Mouse (Mus musculus) hematopoietic stem cell, adult 5-6 weeks (primary cell): ENCODE data around the gene Srpk2. TPM values are rescaled to one million over a fixed set of nuclear protein-coding genes. Genes with fewer than 3 reads are reported as not detected.
"Not testable (repeated sequence)": the region's sequence is repeated elsewhere in the genome, so short reads cannot be mapped to it uniquely, and the experiment has no call there.

Source experiments
- ATAC-seq, 2 experiments: fragments of 125-278 bp in 1 of 2; replicated peaks in 1 of 2; 2 replicates each; pipeline ENCODE4 v1.8.0; 2016 to 2017; ENCODE audit warnings: inconsistent platforms in 2 of 2, mild to moderate bottlenecking in 2 of 2, moderate number of reproducible peaks in 2 of 2, low read depth in 1 of 2, moderate TSS enrichment in 1 of 2; ENCODE audit not compliant: low FRiP score in 2 of 2, poor library complexity in 2 of 2, severe bottlenecking in 2 of 2, insufficient read depth in 1 of 2, low TSS enrichment in 1 of 2
- total RNA-seq: library from RNA; stranded (forward); fragments of 172-1452, 232-1000 nt; gene quantifications from 2 replicates; pipeline ENCODE4 v1.2.3, GENCODE M21; 2017

Gene Srpk2
- total RNA-seq, 1 experiment from 2014 or later, result 57.6 TPM

DNA sequence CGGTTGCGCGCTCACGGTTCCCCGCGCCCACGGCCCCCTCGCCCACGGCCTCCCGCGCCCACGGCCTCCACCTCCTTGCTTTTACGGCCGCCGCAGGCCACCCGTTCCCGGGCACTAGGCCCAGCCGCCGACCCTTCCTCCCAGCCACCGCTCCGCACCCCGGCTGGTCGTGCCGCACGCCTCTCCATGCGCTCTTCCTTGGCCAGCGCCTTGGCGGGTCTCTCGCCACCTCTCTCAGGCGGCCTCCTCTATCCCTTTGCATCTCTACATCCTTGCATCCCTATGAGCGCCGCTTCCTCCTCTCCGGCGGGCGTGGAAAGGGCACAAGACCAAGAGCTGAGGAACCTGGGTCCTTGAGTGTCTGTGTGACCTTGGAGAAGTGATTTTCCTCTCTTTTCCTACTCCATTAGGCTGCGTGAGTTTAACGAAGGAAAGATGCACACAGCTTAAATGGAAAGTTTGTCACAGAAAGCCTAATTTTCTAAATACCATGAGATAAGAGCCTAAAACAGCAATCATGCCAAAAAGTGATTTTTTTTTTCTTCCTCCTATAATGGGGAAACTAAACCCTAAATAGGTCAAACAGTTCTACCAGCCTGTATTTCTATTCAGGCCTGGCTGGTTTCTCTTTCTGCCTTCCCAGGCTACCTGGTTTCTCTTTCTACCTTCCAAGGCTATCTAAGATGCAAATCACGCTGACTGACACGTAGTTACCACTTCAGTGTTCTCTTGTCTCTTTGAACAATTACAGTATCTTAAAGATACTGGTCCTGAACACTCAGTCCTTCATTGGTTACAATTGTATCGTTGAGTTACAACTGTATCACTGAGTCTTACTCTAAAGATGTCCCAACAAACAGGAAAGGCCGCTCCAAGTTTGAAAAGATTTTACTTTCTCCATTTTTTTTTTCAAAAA is 8.0 kb downstream of the Srpk2 start:
- ATAC-seq, result peak in 1 of 2 experiments; percentile 58; a peak in 2 of 4 replicates

GRCm38 (mm10) chr5:23675499-23676155 is 8.8 kb downstream of the Srpk2 start:
- 0 out of 4 replicates have a peak, but pooled peaks of 1 of the 2 experiments have one; percentile 18 for ATAC-seq

- peak; percentile 22 to 54; a peak in 3 of 4 replicates for ATAC-seq
These were observed 9.5 kb downstream of the Srpk2 start for GRCm38 (mm10) chr5:23674829-23675498.

DNA sequence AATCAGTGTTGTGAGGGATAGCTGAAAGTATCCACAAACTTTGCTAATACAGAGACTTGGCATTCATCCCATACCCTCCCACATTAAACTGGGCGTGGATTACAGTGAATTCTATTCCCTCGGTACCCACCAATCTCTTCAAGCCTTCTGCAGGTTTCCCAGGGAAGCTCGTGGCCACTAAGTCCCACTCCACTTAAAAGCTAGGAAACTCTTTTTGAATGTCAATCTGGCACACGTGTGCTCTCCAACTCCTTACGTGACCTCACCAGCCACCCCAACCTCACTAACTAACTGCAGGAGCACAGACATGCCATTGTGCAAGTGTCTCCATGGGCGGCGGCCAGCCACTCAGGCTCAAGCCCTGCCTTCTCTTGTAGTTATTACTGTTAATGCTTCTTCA is 12.3 kb downstream of the Srpk2 start:
- no peak for ATAC-seq

GRCm38 (mm10) chr5:23670880-23671279 is 13.5 kb downstream of the Srpk2 start:
- ATAC-seq, result no peak

DNA sequence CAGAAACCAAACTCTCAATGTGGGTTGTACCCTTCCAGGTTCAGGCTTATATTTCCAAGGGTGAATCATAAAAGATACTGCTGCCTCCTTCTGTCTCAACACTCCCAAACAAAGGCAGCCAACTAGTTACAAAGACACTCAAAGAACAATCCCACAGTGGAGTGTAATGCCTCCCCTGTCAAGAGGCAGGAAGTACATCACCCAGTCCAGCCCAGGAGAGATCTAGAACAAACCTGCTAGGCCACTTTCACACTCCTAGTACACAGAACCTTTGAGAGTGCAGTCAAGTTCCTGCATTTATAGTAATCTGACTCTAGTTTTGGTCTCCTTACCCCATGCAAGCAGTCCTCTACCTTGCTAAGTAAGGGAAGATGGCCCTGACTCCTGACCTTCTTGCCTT is 18.5 kb downstream of the Srpk2 start:
- ATAC-seq, result no peak

GRCm38 (mm10) chr5:23661191-23661590 is 23.2 kb downstream of the Srpk2 start:
- no peak for ATAC-seq

DNA sequence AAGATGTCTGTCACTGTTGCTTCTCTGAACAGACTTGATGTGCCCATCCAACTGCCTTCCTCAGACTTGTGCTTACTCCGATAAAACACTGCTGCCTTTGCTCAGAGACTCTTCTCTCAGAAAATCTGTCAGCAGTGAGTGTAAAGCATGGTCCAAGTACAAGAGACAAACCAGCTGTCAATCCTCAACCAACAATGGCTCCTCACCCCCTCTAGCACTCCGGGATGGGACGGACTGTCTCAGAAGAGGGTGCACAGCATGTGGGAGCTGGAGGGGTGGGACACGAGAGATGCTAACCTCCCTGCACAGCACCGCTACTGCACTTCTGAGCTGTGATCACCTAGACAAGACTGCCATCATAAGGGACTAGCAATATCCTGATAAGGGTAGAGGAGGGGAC is 26.4 kb downstream of the Srpk2 start:
- ATAC-seq, result no peak

GRCm38 (mm10) chr5:23656590-23656989 is 27.8 kb downstream of the Srpk2 start:
- ATAC-seq, result no peak

DNA sequence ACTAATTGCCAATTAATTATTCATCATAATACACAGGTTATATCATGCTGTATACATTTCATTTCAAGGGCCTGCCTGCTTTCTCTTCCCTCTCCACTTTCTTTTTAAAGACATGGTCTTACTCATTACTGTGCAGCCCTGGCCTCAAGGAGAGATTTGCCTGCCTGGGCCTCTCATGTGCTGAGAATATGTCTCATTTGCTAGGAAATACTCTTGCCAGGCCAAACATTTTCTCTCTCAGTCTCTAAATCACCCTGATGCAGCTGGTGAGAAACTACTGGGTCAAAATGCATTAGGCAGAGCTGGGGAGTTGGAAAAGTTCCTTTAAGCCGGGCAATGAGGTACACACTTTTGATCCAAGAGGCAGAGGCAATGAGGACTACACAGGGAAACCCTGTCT is 29.4 kb downstream of the Srpk2 start:
- ATAC-seq, result no peak

GRCm38 (mm10) chr5:23652326-23652725 is 32.1 kb downstream of the Srpk2 start:
- no peak for ATAC-seq

- no peak for ATAC-seq
These were observed 32.6 kb downstream of the Srpk2 start for GRCm38 (mm10) chr5:23651786-23652185.

- peak; percentile 46 to 51 for ATAC-seq
These were observed 33.9 kb downstream of the Srpk2 start for GRCm38 (mm10) chr5:23650504-23650903.

DNA sequence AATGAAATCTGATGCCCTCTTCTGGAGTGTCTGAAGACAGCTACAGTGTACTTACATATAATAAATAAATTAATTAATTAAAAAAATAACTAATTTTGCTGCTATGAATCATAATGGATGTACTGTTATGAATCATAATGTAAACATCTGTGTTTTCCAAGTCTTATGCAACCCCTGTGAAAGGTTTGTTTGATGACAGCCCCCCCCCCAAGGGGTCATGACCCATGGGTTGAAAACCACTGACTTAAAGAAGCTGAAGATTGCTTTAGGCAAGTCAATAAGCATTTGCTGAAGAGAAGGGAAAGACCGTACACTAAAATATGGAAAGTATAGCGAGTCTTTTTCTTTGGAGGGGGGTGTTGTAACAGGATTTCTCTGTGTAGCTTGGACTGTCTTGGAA is 35.2 kb downstream of the Srpk2 start:
- ATAC-seq, result no peak

GRCm38 (mm10) chr5:23645671-23646070 is 38.7 kb downstream of the Srpk2 start:
- no peak for ATAC-seq

- not testable (repeated sequence) for ATAC-seq
These were observed 45.2 kb downstream of the Srpk2 start for GRCm38 (mm10) chr5:23639193-23639592.

DNA sequence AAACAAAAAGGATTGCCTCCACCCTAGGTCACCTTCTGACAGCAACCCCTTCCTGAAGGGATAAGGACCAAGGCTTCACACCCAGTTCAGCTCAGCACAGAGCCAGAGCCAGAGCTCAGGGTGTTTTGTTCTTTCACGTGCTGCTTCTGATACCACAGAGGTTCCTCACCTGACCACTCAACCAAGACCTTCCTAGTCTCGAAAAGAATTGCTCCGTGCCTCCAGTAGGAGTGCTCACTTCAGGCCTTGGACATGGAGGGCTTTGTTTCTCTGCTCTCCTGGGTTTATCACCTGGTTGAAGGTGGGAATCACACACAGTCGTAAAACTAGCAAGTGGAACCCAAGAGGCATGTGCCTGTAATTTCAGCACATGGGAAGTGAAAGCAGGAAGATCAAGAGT is 46.4 kb downstream of the Srpk2 start:
- no peak for ATAC-seq

DNA sequence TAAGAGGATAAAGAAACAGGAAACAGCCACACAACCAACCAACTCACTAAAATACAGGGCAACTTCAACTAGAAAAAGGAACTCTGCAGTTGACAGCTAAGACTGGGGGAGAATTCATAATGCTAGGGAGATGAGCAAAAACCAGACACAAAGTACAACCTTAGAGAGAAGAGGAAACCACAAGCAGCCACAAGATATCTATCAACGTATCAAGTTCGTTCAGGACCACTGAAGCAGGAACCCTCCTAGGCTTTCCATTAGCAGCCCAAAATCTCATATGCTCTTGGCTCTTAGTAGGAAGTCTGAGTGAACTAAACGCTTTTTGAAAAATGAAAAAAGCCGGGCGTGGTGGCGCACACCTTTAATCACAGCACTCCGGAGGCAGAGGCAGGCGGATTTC is 47.1 kb downstream of the Srpk2 start:
- peak; percentile 25 to 56; a peak in 3 of 4 replicates for ATAC-seq
